Mouse (Mus musculus) liver, postnatal 0 days (tissue): ENCODE results near the gene Map7d2. TPM values are rescaled to one million over a fixed set of nuclear protein-coding genes. Genes with fewer than 3 reads are reported as not detected.
A peak's percentile ranks its signal among the peaks of the same experiment; 100 is the strongest.

Experiments
- ATAC-seq: fragments of 200-750 bp; cut with Nextera tagmentation; 2 replicates; pipeline ENCODE4 v1.8.0; 2017; ENCODE audit warnings: mild to moderate bottlenecking, moderate library complexity
- DNase-seq: peaks from one replicate; pipeline ENCODE4 v3.0.0-alpha.2; 2016
- H3K27ac ChIP-seq: fragments of 300-500 bp; sonication (generic); 2 replicates; pipeline ENCODE4 v1.5.1; 2014; ENCODE audit warnings: antibody characterized with exemption, moderate library complexity, mild to moderate bottlenecking, low read depth
- H3K27me3 ChIP-seq: fragments of 300-500 bp; sonication (generic); 2 replicates; pipeline ENCODE4 v1.6.1; 2014; ENCODE audit warnings: low read length, control low read depth, mixed read lengths; ENCODE audit not compliant: insufficient read depth
- H3K36me3 ChIP-seq: fragments of 300-500 bp; sonication (generic); replicated peaks from 2 replicates; pipeline ENCODE4 v1.6.1; 2014; ENCODE audit warnings: mild to moderate bottlenecking, control low read depth, low read length, moderate library complexity, mixed read lengths; ENCODE audit not compliant: insufficient read depth
- H3K4me1 ChIP-seq: fragments of 300-500 bp; sonication (generic); 2 replicates; pipeline ENCODE4 v1.6.1; 2014; ENCODE audit warnings: antibody characterized with exemption, mild to moderate bottlenecking, control low read depth; ENCODE audit not compliant: insufficient read depth
- H3K4me2 ChIP-seq: fragments of 300-500 bp; sonication (generic); 2 replicates; pipeline ENCODE4 v1.6.1; 2014; ENCODE audit warnings: low read depth, mild to moderate bottlenecking, low read length, moderate library complexity, mixed read lengths
- H3K4me3 ChIP-seq: fragments of 300-500 bp; sonication (generic); 2 replicates; pipeline ENCODE4 v1.5.1; 2014; ENCODE audit warnings: low read depth, low read length
- H3K9ac ChIP-seq: fragments of 300-500 bp; sonication (generic); replicated peaks from 2 replicates; pipeline ENCODE4 v1.6.1; 2014; ENCODE audit warnings: mild to moderate bottlenecking, moderate library complexity
- H3K9me3 ChIP-seq: fragments of 300-500 bp; sonication (generic); 2 replicates; pipeline ENCODE4 v1.6.1; 2016; ENCODE audit warnings: mild to moderate bottlenecking, control low read depth, low read length, mixed read lengths
- CTCF ChIP-seq: sonication (generic); IDR thresholded peaks from 2 replicates; pipeline ENCODE4 v1.5.1; 2016; ENCODE audit warnings: antibody characterized with exemption, low read depth
- EP300 ChIP-seq: IDR thresholded peaks from 2 replicates; pipeline ENCODE4 v1.6.1; 2016; ENCODE audit warnings: antibody characterized with exemption, low read depth, mild to moderate bottlenecking
- WGBS: fragments of 180-500 bp; shearing (Covaris S2); extraction: QIAGEN DNeasy Blood & Tissue Kit; methylation state at CpG from one replicate; pipeline ENCODE4 v1.1.7; 2014; ENCODE audit not compliant: insufficient replicate concordance; 5-methylcytosine and 5-hydroxymethylcytosine counted together
- polyA plus RNA-seq: library from polyadenylated mRNA; unstranded; fragments of >200 nt; fragmentation: Nextera tagmentation; extraction: Ambion mirVana; gene quantifications from 2 replicates; pipeline ENCODE4 v1.2.1, GENCODE M21; 2015

Map7d2 gene
- not detected in 2 replicates for polyA plus RNA-seq

GRCm38 (mm10) chrX:159414130-159414828 is at the start of gene Map7d2:
Gene Map7d2, plus strand, starts transcription at chrX:159414572.
- ATAC-seq (no peak), DNase-seq (no peak)
- WGBS: 24% methylated on average over 37 of the region's 83 CpGs
- Histone ChIP-seq H3K27ac (no peak within 1 kb of the TSS), H3K36me3 (no peaks in the 10 kb centered on the region), H3K27me3 (peaks cover 42% of the 10 kb centered on the region), H3K4me3 (peak within 1 kb of the TSS; percentile 50), H3K9me3 (no peaks in the 10 kb centered on the region), H3K9ac (no peak within 1 kb of the TSS), H3K4me1 (no peaks in the 10 kb centered on the region), H3K4me2 (peak within 1 kb of the TSS; percentile 80)
- TF ChIP-seq CTCF (no peak), EP300 (no peak)

GRCm38 (mm10) chrX:159371831-159372752 is 42.3 kb upstream of the Map7d2 start, which contains the start of gene Eif1ax:
Gene Eif1ax, plus strand, starts transcription at chrX:159372178.
- Histone ChIP-seq H3K9ac (peak within 1 kb of the TSS; percentile 80), H3K4me1 (peaks cover 7% of the 10 kb centered on the region; the same call in 1 of the 2 replicates), H3K9me3 (no peaks in the 10 kb centered on the region), H3K4me2 (peak within 1 kb of the TSS; percentile 72), H3K27ac (peak within 1 kb of the TSS; percentile 78), H3K36me3 (0 out of 2 replicates have a peak, but pooled peaks cover 3% of the 10 kb centered on the region), H3K27me3 (no peaks in the 10 kb centered on the region), H3K4me3 (peak within 1 kb of the TSS; percentile 81)
- peak; percentile 97 for ATAC-seq
- 16% methylated on average over 39 of the region's 76 CpGs for WGBS
- DNase-seq: peak; percentile 81
- peak; percentile 28; the same call in 1 of the 2 replicates for TF ChIP-seq CTCF
- no peak for TF ChIP-seq EP300

- Histone ChIP-seq H3K27ac (peak overlapping the region; percentile 78), H3K9ac (peak overlapping the region; percentile 80), H3K4me1 (peaks cover 7% of the 10 kb centered on the region; the same call in 1 of the 2 replicates), H3K9me3 (no peaks in the 10 kb centered on the region), H3K4me3 (peak overlapping the region; percentile 81), H3K27me3 (no peaks in the 10 kb centered on the region), H3K4me2 (peak overlapping the region; percentile 72), H3K36me3 (peaks cover 3% of the 10 kb centered on the region; the same call in 1 of the 2 replicates)
- TF ChIP-seq CTCF: no peak
- no peak for TF ChIP-seq EP300
- 18% methylated on average over 9 of the region's 9 CpGs for WGBS
- ATAC-seq: no peak
- DNase-seq: no peak
Measured at GRCm38 (mm10) chrX:159372753-159373144, 41.6 kb upstream of the Map7d2 start.

GRCm38 (mm10) chrX:159387105-159387504 is 27.3 kb upstream of the Map7d2 start:
- no peak for ATAC-seq
- 87% methylated on average over 9 of the region's 9 CpGs for WGBS
- H3K27me3 ChIP-seq: no peaks in the 10 kb centered on the region
- H3K36me3 ChIP-seq: peaks cover 7% of the 10 kb centered on the region; the same call in 1 of the 2 replicates
- no peaks in the 10 kb centered on the region for H3K4me1 ChIP-seq
- H3K27ac ChIP-seq: no peak overlapping the region
- no peak overlapping the region for H3K9ac ChIP-seq
- no peak overlapping the region for H3K4me3 ChIP-seq
- DNase-seq: no peak
- no peaks in the 10 kb centered on the region for H3K9me3 ChIP-seq
- TF ChIP-seq CTCF (no peak), EP300 (no peak)
- no peak overlapping the region for H3K4me2 ChIP-seq

- Histone ChIP-seq H3K27ac (no peak overlapping the region), H3K4me3 (no peak overlapping the region), H3K9me3 (no peaks in the 10 kb centered on the region), H3K4me1 (no peaks in the 10 kb centered on the region), H3K4me2 (no peak overlapping the region), H3K9ac (no peak overlapping the region), H3K36me3 (peaks cover 7% of the 10 kb centered on the region; the same call in 1 of the 2 replicates), H3K27me3 (no peaks in the 10 kb centered on the region)
- TF ChIP-seq EP300 (no peak), CTCF (no peak)
- DNase-seq (no peak), ATAC-seq (no peak)
Measured at GRCm38 (mm10) chrX:159388953-159389352, 25.4 kb upstream of the Map7d2 start.
